Mouse (Mus musculus) heart, postnatal 0 days (tissue): Measurements from ENCODE around the gene Defb19. TPM values are rescaled to one million over a fixed set of nuclear protein-coding genes. Genes with fewer than 3 reads are reported as not detected.

Source experiments
- ATAC-seq: fragments of 200-750 bp; cut with Nextera tagmentation; 2 replicates; pipeline ENCODE4 v1.8.0; 2017; ENCODE audit warnings: low read depth, moderate number of reproducible peaks, moderate library complexity; ENCODE audit not compliant: insufficient read depth
- DNase-seq: peaks from one replicate; pipeline ENCODE4 v3.0.0-alpha.2; 2016; ENCODE audit warnings: low spot score
- H3K27ac ChIP-seq: fragments of 300-500 bp; sonication (generic); 2 replicates; pipeline ENCODE4 v1.5.1; 2014; ENCODE audit warnings: low read depth, mild to moderate bottlenecking
- H3K27me3 ChIP-seq: fragments of 300-500 bp; sonication (generic); 2 replicates; pipeline ENCODE4 v1.6.1; 2014; ENCODE audit warnings: low read length, mixed read lengths; ENCODE audit not compliant: control insufficient read depth, insufficient read depth
- H3K36me3 ChIP-seq: fragments of 300-500 bp; sonication (generic); replicated peaks from 2 replicates; pipeline ENCODE4 v1.6.1; 2014; ENCODE audit warnings: low read length, mixed read lengths; ENCODE audit not compliant: control insufficient read depth, insufficient read depth
- H3K4me1 ChIP-seq: fragments of 300-500 bp; sonication (generic); 2 replicates; pipeline ENCODE4 v1.6.1; 2014; ENCODE audit warnings: antibody characterized with exemption; ENCODE audit not compliant: control insufficient read depth, insufficient read depth
- H3K4me2 ChIP-seq: fragments of 300-500 bp; sonication (generic); 2 replicates; pipeline ENCODE4 v1.6.1; 2014; ENCODE audit warnings: low read depth, mild to moderate bottlenecking, low read length, moderate library complexity
- H3K4me3 ChIP-seq: fragments of 300-500 bp; sonication (generic); 2 replicates; pipeline ENCODE4 v1.5.1; 2014; ENCODE audit warnings: low read depth, low read length
- H3K9ac ChIP-seq: fragments of 300-500 bp; sonication (generic); replicated peaks from 2 replicates; pipeline ENCODE4 v1.6.1; 2014; ENCODE audit warnings: low read depth, low read length, mixed read lengths
- H3K9me3 ChIP-seq: fragments of 300-500 bp; sonication (generic); replicated peaks from 2 replicates; pipeline ENCODE4 v1.6.1; 2016; ENCODE audit warnings: low read length; ENCODE audit not compliant: control insufficient read depth
- CTCF ChIP-seq: IDR thresholded peaks from 2 replicates; pipeline ENCODE4 v1.5.1; 2016; ENCODE audit warnings: antibody characterized with exemption, control low read depth, low read depth
- EP300 ChIP-seq: IDR thresholded peaks from 2 replicates; pipeline ENCODE4 v1.6.1; 2016; ENCODE audit warnings: antibody characterized with exemption, low read depth
- WGBS: fragments of 180-500 bp; shearing (Covaris S2); extraction: QIAGEN DNeasy Blood & Tissue Kit; methylation state at CpG from one replicate; pipeline ENCODE4 v1.1.7; 2014; 5-methylcytosine and 5-hydroxymethylcytosine counted together
- polyA plus RNA-seq: library from polyadenylated mRNA; unstranded; fragments of >200 nt; fragmentation: Nextera tagmentation; extraction: Ambion mirVana; gene quantifications from 2 replicates; pipeline ENCODE4 v1.2.1, GENCODE M21; 2015
- total RNA-seq: library from RNA; depleted of rRNA; stranded (reverse); fragments of >200 nt; gene quantifications from 2 replicates; pipeline ENCODE4 v1.2.3, GENCODE M21; 2014; ENCODE audit warnings: low replicate concordance; rRNA removed

The Defb19 gene
- total RNA-seq: not detected in 2 replicates
- 2.2 and 2.6 TPM in 2 replicates for polyA plus RNA-seq

GRCm38 (mm10) chr2:152580107-152580506 lies at the start of gene Defb19:
Gene Defb19, minus strand, starts transcription at chr2:152580312.
- no peak for ATAC-seq
- Histone ChIP-seq H3K4me2 (no peak within 1 kb of the TSS), H3K27ac (no peak within 1 kb of the TSS), H3K27me3 (0 out of 2 replicates have a peak, but pooled peaks cover 2% of the 10 kb centered on the region), H3K9ac (no peak within 1 kb of the TSS), H3K9me3 (no peaks in the 10 kb centered on the region), H3K36me3 (no peaks in the 10 kb centered on the region), H3K4me1 (0 out of 2 replicates have a peak, but pooled peaks cover 4% of the 10 kb centered on the region), H3K4me3 (no peak within 1 kb of the TSS)
- no peak for DNase-seq
- no peak for TF ChIP-seq CTCF
- TF ChIP-seq EP300: no peak
- WGBS: 43% methylated on average over 7 of the region's 7 CpGs

- WGBS: 68% methylated on average over 6 of the region's 6 CpGs
- H3K4me2 ChIP-seq: 0 out of 2 replicates have a peak overlapping the region, but pooled peaks have one; percentile 8
- H3K4me1 ChIP-seq: peaks cover 12% of the 10 kb centered on the region; the same call in 1 of the 2 replicates
- no peak overlapping the region for H3K9ac ChIP-seq
- TF ChIP-seq CTCF: no peak
- no peak for TF ChIP-seq EP300
- H3K4me3 ChIP-seq: no peak overlapping the region
- DNase-seq (no peak), ATAC-seq (no peak)
- no peak overlapping the region for H3K27ac ChIP-seq
- peaks cover 37% of the 10 kb centered on the region for H3K27me3 ChIP-seq
- H3K36me3 ChIP-seq: no peaks in the 10 kb centered on the region
- H3K9me3 ChIP-seq: no peaks in the 10 kb centered on the region
These were observed 49.8 kb upstream of the Defb19 start for GRCm38 (mm10) chr2:152629904-152630303.

GRCm38 (mm10) chr2:152629239-152629638 lies 49.1 kb upstream of the Defb19 start:
- ATAC-seq (no peak), DNase-seq (no peak)
- no peak overlapping the region for H3K9ac ChIP-seq
- 60% methylated on average over 3 of the region's 3 CpGs for WGBS
- H3K27me3 ChIP-seq: peaks cover 41% of the 10 kb centered on the region
- TF ChIP-seq EP300 (no peak), CTCF (no peak)
- H3K9me3 ChIP-seq: no peaks in the 10 kb centered on the region
- peak overlapping the region; percentile 67 for H3K4me2 ChIP-seq
- no peaks in the 10 kb centered on the region for H3K36me3 ChIP-seq
- H3K27ac ChIP-seq: no peak overlapping the region
- no peak overlapping the region for H3K4me3 ChIP-seq
- peaks cover 12% of the 10 kb centered on the region; the same call in 1 of the 2 replicates for H3K4me1 ChIP-seq

GRCm38 (mm10) chr2:152628066-152628465 lies 48.0 kb upstream of the Defb19 start:
- ATAC-seq (no peak), DNase-seq (no peak)
- TF ChIP-seq EP300 (no peak), CTCF (no peak)
- Histone ChIP-seq H3K4me2 (peak overlapping the region; percentile 67), H3K9ac (peak overlapping the region; percentile 48), H3K27ac (peak overlapping the region; percentile 39), H3K9me3 (0 out of 2 replicates have a peak, but pooled peaks cover 4% of the 10 kb centered on the region), H3K36me3 (no peaks in the 10 kb centered on the region), H3K4me3 (peak overlapping the region; percentile 57), H3K4me1 (0 out of 2 replicates have a peak, but pooled peaks cover 8% of the 10 kb centered on the region), H3K27me3 (peaks cover 42% of the 10 kb centered on the region)
- WGBS: 40% methylated on average over 17 of the region's 17 CpGs

- peak; percentile 15 for DNase-seq
These were observed 46.9 kb upstream of the Defb19 start, which contains the start of gene Rem1 for GRCm38 (mm10) chr2:152626774-152627591. Gene Rem1, plus strand, starts transcription at chr2:152626951.

More at GRCm38 (mm10) chr2:152626774-152627591, 46.9 kb upstream of the Defb19 start, which contains the start of gene Rem1:
- ATAC-seq: peak; percentile 62
- peak within 1 kb of the TSS; percentile 57 for H3K4me3 ChIP-seq
- peak within 1 kb of the TSS; percentile 67 for H3K4me2 ChIP-seq
- no peaks in the 10 kb centered on the region for H3K36me3 ChIP-seq
- H3K4me1 ChIP-seq: 0 out of 2 replicates have a peak, but pooled peaks cover 6% of the 10 kb centered on the region
- H3K27ac ChIP-seq: peak within 1 kb of the TSS; percentile 39
- H3K27me3 ChIP-seq: peaks cover 37% of the 10 kb centered on the region
- 1% methylated on average over 57 of the region's 59 CpGs for WGBS
- TF ChIP-seq CTCF: no peak
- TF ChIP-seq EP300: no peak
- peak within 1 kb of the TSS; percentile 48 for H3K9ac ChIP-seq
- H3K9me3 ChIP-seq: 0 out of 2 replicates have a peak, but pooled peaks cover 4% of the 10 kb centered on the region
